ENCODE assay signal across 9 mouse cellular contexts in the genomic region with DNA sequence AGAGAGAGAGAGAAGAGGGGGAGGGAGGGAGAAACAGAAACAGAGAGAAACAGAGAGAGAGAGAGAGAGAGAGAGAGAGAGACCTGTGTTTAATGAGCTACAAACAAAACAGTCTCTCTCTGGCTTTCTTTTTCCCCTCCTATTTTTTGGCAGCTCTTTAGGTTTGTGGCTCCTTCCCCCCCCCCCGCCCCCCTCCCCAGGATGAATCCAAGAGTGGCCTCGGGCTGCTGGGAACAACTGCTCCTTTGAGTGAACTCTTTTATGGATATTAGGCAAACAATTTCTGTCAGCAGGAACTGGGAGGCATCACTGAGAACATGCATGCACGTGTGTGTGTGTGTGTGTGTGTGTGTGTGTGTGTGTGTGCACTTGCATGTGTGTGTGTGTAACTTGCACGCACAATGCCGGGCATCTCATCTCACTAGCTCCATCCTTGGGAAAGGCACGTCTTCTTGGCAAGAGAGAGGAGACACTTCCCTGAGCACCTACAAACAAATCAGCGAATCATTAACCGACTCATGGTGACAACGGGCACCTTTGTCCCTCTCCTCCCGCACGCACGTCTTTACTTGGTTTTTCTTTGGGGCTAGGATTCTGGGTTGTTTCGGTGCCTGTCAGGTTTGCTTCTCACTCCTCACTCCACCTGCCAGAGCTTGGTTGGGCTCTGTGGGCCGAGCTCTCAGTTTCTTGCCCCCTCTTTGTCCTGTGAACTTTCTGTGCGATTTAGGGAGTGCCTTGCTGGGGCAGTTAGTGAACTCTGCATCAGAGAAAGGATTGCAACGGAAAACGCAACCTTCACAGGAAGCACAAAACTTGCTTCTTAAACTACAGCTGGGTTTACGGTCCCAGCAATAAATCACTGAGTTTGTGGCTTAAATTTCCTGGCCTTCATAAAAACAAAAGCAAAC.
DNase-seq lines count a peak whose midpoint lies in the region; ATAC-seq and TF ChIP-seq lines count a peak whose summit lies in the region.
"Had no signal": no experiment of that assay in that cellular context is flagged by ENCODE, and none has a peak within 500 bp of the region (broad histone marks: within the 10 kb centered on the region; RNA-seq: fewer than 3 reads in every experiment).

No protein-coding gene starts in this region.

- peak overlapping the region; percentile 47; the same call in 1 of the 2 replicates for H3K27ac ChIP-seq in heart, embryonic 16.5 days (ENCODE audit: low read length)
- H3K27ac ChIP-seq in embryonic facial prominence, embryonic 10.5 days (replicated peaks): peak overlapping the region; percentile 84
- H3K27ac ChIP-seq in kidney, postnatal 0 days: peak overlapping the region; percentile 93
- H3K27ac ChIP-seq in neural tube, embryonic 12.5 days: no peak overlapping the region

- ATAC-seq in heart, embryonic 16.5 days (replicated peaks; ENCODE audit: extremely low read depth, insufficient read depth, low FRiP score): no peak
- no peak for ATAC-seq in kidney, postnatal 0 days (replicated peaks; ENCODE audit: low FRiP score, low read depth)
- 0 out of 2 replicates have a peak, but pooled peaks have one; percentile 8 for ATAC-seq in neural tube, embryonic 12.5 days (ENCODE audit: low FRiP score, low read depth)
- no peak for ATAC-seq in megakaryocyte progenitor cell, adult 5-6 weeks (replicated peaks; ENCODE audit: poor library complexity)

- TF ChIP-seq CTCF in kidney, postnatal 0 days (IDR thresholded peaks at IDR 0.05; ENCODE audit: low read depth): no peak

- H3K4me2 ChIP-seq in heart, embryonic 16.5 days (ENCODE audit: low read depth, low read length): peak overlapping the region; percentile 18; the same call in 1 of the 2 replicates
- peak overlapping the region; percentile 23; the same call in 1 of the 2 replicates for H3K4me2 ChIP-seq in kidney, postnatal 0 days (ENCODE audit: low read length)
- H3K4me2 ChIP-seq in neural tube, embryonic 12.5 days (replicated peaks): peak overlapping the region; percentile 30

- no peaks in the 10 kb centered on the region for H3K36me3 ChIP-seq in heart, embryonic 16.5 days (ENCODE audit: control insufficient read depth, insufficient read depth)
- no peaks in the 10 kb centered on the region for H3K36me3 ChIP-seq in embryonic facial prominence, embryonic 10.5 days (replicated peaks)
- no peaks in the 10 kb centered on the region for H3K36me3 ChIP-seq in kidney, postnatal 0 days (ENCODE audit: insufficient read depth, low read length)
- no peaks in the 10 kb centered on the region for H3K36me3 ChIP-seq in neural tube, embryonic 12.5 days

- WGBS in heart, embryonic 16.5 days: 34% methylated on average over 18 of the region's 18 CpGs
- 12% methylated on average over 18 of the region's 18 CpGs for WGBS in embryonic facial prominence, embryonic 10.5 days
- WGBS in kidney, postnatal 0 days: 7% methylated on average over 18 of the region's 18 CpGs
- 8% methylated on average over 18 of the region's 18 CpGs for WGBS in neural tube, embryonic 12.5 days

- no peak for DNase-seq in heart, postnatal 36 days
- peak; percentile 32 for DNase-seq in embryonic facial prominence, embryonic 10.5 days (ENCODE audit: low spot score)
- DNase-seq in kidney, postnatal 0 days (ENCODE audit: low spot score): peak; percentile 72
- no peak for DNase-seq in left cerebral cortex, postnatal 4 days
- DNase-seq in cerebellum, adult 11-12 months: no peak

- peaks cover 16% of the 10 kb centered on the region for H3K4me1 ChIP-seq in heart, embryonic 16.5 days (ENCODE audit: control insufficient read depth, insufficient read depth, low read length)
- H3K4me1 ChIP-seq in embryonic facial prominence, embryonic 10.5 days: peaks cover 55% of the 10 kb centered on the region
- peaks cover 26% of the 10 kb centered on the region for H3K4me1 ChIP-seq in kidney, postnatal 0 days (replicated peaks; ENCODE audit: insufficient read depth, low read length)
- H3K4me1 ChIP-seq in neural tube, embryonic 12.5 days: peaks cover 35% of the 10 kb centered on the region

- no peak overlapping the region for H3K9ac ChIP-seq in heart, embryonic 16.5 days (ENCODE audit: low read length)
- H3K9ac ChIP-seq in kidney, postnatal 0 days (ENCODE audit: low read depth, low read length): peak overlapping the region; percentile 10
- H3K9ac ChIP-seq in neural tube, embryonic 12.5 days: no peak overlapping the region

- H3K9me3 ChIP-seq in heart, embryonic 16.5 days (replicated peaks; ENCODE audit: control insufficient read depth, low read length): no peaks in the 10 kb centered on the region
- no peaks in the 10 kb centered on the region for H3K9me3 ChIP-seq in embryonic facial prominence, embryonic 10.5 days
- no peaks in the 10 kb centered on the region for H3K9me3 ChIP-seq in kidney, postnatal 0 days (replicated peaks; ENCODE audit: low read length)
- no peaks in the 10 kb centered on the region for H3K9me3 ChIP-seq in neural tube, embryonic 12.5 days

- H3K27me3 ChIP-seq in heart, embryonic 16.5 days (ENCODE audit: control insufficient read depth, insufficient read depth, low read length): no peaks in the 10 kb centered on the region
- no peaks in the 10 kb centered on the region for H3K27me3 ChIP-seq in embryonic facial prominence, embryonic 10.5 days (replicated peaks; ENCODE audit: low read depth, poor library complexity, severe bottlenecking)
- no peaks in the 10 kb centered on the region for H3K27me3 ChIP-seq in kidney, postnatal 0 days (ENCODE audit: insufficient read depth, low read length)
- no peaks in the 10 kb centered on the region for H3K27me3 ChIP-seq in neural tube, embryonic 12.5 days (replicated peaks)

- no peak overlapping the region for H3K4me3 ChIP-seq in heart, embryonic 16.5 days (ENCODE audit: low read length)
- H3K4me3 ChIP-seq in embryonic facial prominence, embryonic 10.5 days: peak overlapping the region; percentile 16; the same call in 1 of the 2 replicates
- H3K4me3 ChIP-seq in kidney, postnatal 0 days (replicated peaks; ENCODE audit: low read depth, low read length): no peak overlapping the region
- H3K4me3 ChIP-seq in neural tube, embryonic 12.5 days: no peak overlapping the region
- H3K4me3 ChIP-seq: erythroblast, embryonic 14.5 days had no signal

- intact Hi-C loops in heart, postnatal 36 days (cut with DNase I): no loop called here
- intact Hi-C loops in left cerebral cortex, postnatal 4 days (cut with DNase I): loop anchor here (5.0 kb wide), 1 partner anchor 227 kb away; no protein-coding TSS in a partner anchor

Comparison
In these comparisons a context has a peak if more than half of its experiments do, and no peak if none do; other contexts are left out.
1. DNase-seq: peak in embryonic facial prominence, embryonic 10.5 days (single experiment) and kidney, postnatal 0 days (single experiment); none in heart, postnatal 36 days (0 of 2), left cerebral cortex, postnatal 4 days (single experiment) and cerebellum, adult 11-12 months (single experiment).
2. Peak in every context shown above with its lines, with median percentiles within 50 percentile points of each other: H3K4me2 ChIP-seq.